Comparison of ENCODE assay signal across 9 mouse cellular contexts in genomic region chr1:34017323-34017722, GRCm38 (mm10).
"Had no signal": no experiment of that assay in that cellular context is flagged by ENCODE, and none has a peak within 500 bp of the region (broad histone marks: within the 10 kb centered on the region; RNA-seq: fewer than 3 reads in every experiment).

No protein-coding gene starts in this region.

- H3K9me3 ChIP-seq: midbrain, embryonic 12.5 days; stomach, embryonic 15.5 days had no signal

- ATAC-seq: intestine, postnatal 0 days; midbrain, embryonic 16.5 days had no signal

- H3K4me2 ChIP-seq: midbrain, embryonic 12.5 days; stomach, embryonic 15.5 days had no signal

- H3K27me3 ChIP-seq: midbrain, embryonic 12.5 days; stomach, embryonic 15.5 days had no signal

- H3K36me3 ChIP-seq: midbrain, embryonic 12.5 days; stomach, embryonic 15.5 days had no signal

- DNase-seq: kidney, postnatal 25 days; lung, adult 18-20 months; right cerebral cortex, postnatal 14 days; thymus, postnatal 36 days had no signal

- H3K27ac ChIP-seq: liver, embryonic 14.5 days; midbrain, embryonic 12.5 days; stomach, embryonic 15.5 days had no signal

- H3K4me3 ChIP-seq: midbrain, embryonic 12.5 days; stomach, embryonic 15.5 days had no signal

- H3K9ac ChIP-seq: liver, embryonic 14.5 days; midbrain, embryonic 12.5 days; stomach, embryonic 15.5 days had no signal

- H3K4me1 ChIP-seq: stomach, embryonic 15.5 days had no signal
